Mouse (Mus musculus) brain, embryonic 18.5 days (tissue): ENCODE data around the gene Ddx41.
"Not testable (repeated sequence)": the region's sequence is repeated elsewhere in the genome, so short reads cannot be mapped to it uniquely, and the experiment has no call there.

Experiments
- DNase-seq: peaks from one replicate; pipeline ENCODE4 v3.0.0-alpha.2; 2012; ENCODE audit warnings: low read depth, low spot score

Ddx41 gene

GRCm38 (mm10) chr13:55536194-55537175 lies at the start of gene Ddx41:
TSS of gene Ddx41 (minus strand) at chr13:55536658.
- peak; percentile 98 for DNase-seq

- DNase-seq, result no peak
These were observed 41.6 kb upstream of the Ddx41 start for GRCm38 (mm10) chr13:55578086-55578485.

GRCm38 (mm10) chr13:55576872-55577271 lies 40.4 kb upstream of the Ddx41 start:
- not testable (repeated sequence) for DNase-seq

GRCm38 (mm10) chr13:55575932-55576331 lies 39.5 kb upstream of the Ddx41 start:
- no peak for DNase-seq

- DNase-seq, result no peak
These were observed 37.9 kb upstream of the Ddx41 start for GRCm38 (mm10) chr13:55574321-55574720.

GRCm38 (mm10) chr13:55573432-55573831 lies 37.0 kb upstream of the Ddx41 start, which contains the start of gene Tmed9:
TSS of gene Tmed9 (plus strand) at chr13:55573732.
- DNase-seq, result no peak

GRCm38 (mm10) chr13:55571977-55572376 lies 35.5 kb upstream of the Ddx41 start:
- no peak for DNase-seq

GRCm38 (mm10) chr13:55571027-55571751 lies 34.7 kb upstream of the Ddx41 start, which contains the start of gene Fam193b:
TSS of gene Fam193b (minus strand) at chr13:55571120.
- peak; percentile 74 for DNase-seq

GRCm38 (mm10) chr13:55570286-55570973 lies 34.0 kb upstream of the Ddx41 start:
- no peak for DNase-seq

GRCm38 (mm10) chr13:55569726-55570285 lies 33.3 kb upstream of the Ddx41 start:
- no peak for DNase-seq

GRCm38 (mm10) chr13:55568524-55568923 lies 32.1 kb upstream of the Ddx41 start:
- DNase-seq, result not testable (repeated sequence)

GRCm38 (mm10) chr13:55567949-55568348 lies 31.5 kb upstream of the Ddx41 start:
- DNase-seq, result no peak

GRCm38 (mm10) chr13:55567001-55567400 lies 30.5 kb upstream of the Ddx41 start:
- DNase-seq, result no peak

GRCm38 (mm10) chr13:55563266-55563879 lies 26.9 kb upstream of the Ddx41 start:
- DNase-seq, result no peak

GRCm38 (mm10) chr13:55557499-55557898 lies 21.0 kb upstream of the Ddx41 start:
- DNase-seq, result no peak

- no peak for DNase-seq
These were observed 19.5 kb upstream of the Ddx41 start for GRCm38 (mm10) chr13:55555921-55556320.

GRCm38 (mm10) chr13:55549061-55549460 lies 12.6 kb upstream of the Ddx41 start:
- DNase-seq, result no peak

- DNase-seq, result no peak
These were observed 12.0 kb upstream of the Ddx41 start for GRCm38 (mm10) chr13:55548426-55548825.

- DNase-seq, result no peak
These were observed 11.5 kb upstream of the Ddx41 start for GRCm38 (mm10) chr13:55547916-55548315.

GRCm38 (mm10) chr13:55544792-55545191 lies 8.3 kb upstream of the Ddx41 start:
- DNase-seq, result no peak

- no peak for DNase-seq
These were observed 7.0 kb upstream of the Ddx41 start for GRCm38 (mm10) chr13:55543447-55543846.
